Mouse (Mus musculus) heart, postnatal 0 days (tissue): ENCODE data around the gene Crygb.

Source experiments
- CTCF ChIP-seq: IDR thresholded peaks from 2 replicates; pipeline ENCODE4 v1.5.1; 2016; ENCODE audit warnings: antibody characterized with exemption, control low read depth, low read depth
- EP300 ChIP-seq: IDR thresholded peaks from 2 replicates; pipeline ENCODE4 v1.6.1; 2016; ENCODE audit warnings: antibody characterized with exemption, low read depth

DNA sequence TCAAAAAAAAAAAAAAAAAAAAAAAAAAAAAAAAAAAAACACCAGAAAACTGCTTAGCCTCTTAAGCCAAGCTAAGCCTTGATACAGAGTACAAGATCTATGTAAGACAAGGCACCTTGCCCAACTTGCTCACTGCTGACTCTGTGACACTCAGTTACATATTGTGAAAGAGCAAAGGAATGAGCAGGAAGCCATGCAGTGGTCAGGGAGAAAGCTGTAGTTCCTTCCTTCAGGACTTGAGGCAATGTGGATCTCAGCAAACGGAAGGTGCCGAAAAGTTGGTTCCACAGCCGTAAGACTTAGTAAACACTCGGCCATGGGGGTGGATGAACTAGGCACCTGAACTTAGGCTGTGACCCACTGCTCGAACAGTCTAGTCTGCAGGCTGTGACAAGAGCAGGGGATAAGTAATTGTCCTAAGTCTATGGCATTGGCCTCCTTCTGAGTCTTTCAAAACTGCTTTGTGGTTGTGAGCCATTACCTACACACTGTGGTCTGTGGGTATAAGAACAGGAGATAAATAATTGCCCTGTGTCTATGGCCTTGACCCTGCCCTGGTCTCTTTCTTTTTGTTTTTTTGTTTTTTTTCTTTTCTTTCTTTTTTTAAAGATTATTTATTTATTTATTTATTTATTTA lies 31.6 kb upstream of the Crygb start:
- no peak for TF ChIP-seq CTCF
- TF ChIP-seq EP300 = no peak
